Mouse (Mus musculus): ENCODE data around the gene Umad1.

DNA sequence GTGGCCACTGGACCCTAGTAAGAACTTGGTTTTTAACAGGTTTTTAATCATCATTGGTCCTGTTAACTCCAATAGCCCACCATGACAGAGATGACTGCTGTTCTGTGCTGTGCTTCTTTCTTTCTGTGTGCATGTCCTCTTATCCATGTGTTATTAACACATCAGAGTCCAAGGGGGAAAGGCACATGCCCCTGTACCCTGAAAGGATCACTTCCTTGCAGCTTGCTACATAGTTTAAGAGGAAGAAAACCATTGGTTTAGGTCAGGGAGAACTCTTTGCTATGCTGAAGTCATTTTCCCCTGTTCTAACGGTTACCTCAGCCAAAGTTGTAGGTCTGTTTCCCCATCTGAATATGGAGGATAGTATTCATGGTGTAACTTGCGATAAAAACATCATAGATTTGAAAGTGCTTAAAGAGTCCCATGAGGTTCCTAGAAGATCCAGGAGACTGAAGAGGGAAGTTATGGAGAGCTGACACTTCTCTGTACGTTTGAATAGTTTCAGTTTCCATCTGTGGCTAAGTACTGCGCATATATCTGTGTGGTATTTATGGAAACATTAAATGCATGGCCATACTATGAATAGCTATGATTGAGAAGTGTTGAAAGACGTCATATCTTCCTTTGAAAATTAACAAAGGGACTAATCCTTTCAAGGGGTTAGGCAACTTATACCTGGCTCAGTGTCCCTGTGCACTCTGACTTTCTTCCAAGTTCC lies 236.2 kb downstream of the Umad1 start:
- TF ChIP-seq MEF2A (IDR thresholded peaks at IDR 0.05; ENCODE audit: borderline replicate concordance, low read depth, low read length): peak; percentile 76
- no peak for TF ChIP-seq MAFK (IDR thresholded peaks at IDR 0.05; ENCODE audit: insufficient replicate concordance, low read length)
- no peak for TF ChIP-seq CTCF (conservative IDR thresholded peaks at IDR 0.05 in 1 of 2, IDR thresholded peaks at IDR 0.05 in 1 of 2; ENCODE audit: low read depth in 2 of 2, low read length in 2 of 2)
- no peak for TF ChIP-seq MAZ (IDR thresholded peaks at IDR 0.05; ENCODE audit: low read depth, low read length)
- TF ChIP-seq EP300 (IDR thresholded peaks at IDR 0.05; ENCODE audit: low read length): peak; percentile 71
- TF ChIP-seq USF1 (IDR thresholded peaks at IDR 0.05; ENCODE audit: low read depth, low read length): no peak
- TF ChIP-seq SMC3 (IDR thresholded peaks at IDR 0.05; ENCODE audit: low read depth, low read length): no peak
- TF ChIP-seq MAX (IDR thresholded peaks at IDR 0.05; ENCODE audit: low read length): no peak
- TF ChIP-seq RAD21 (IDR thresholded peaks at IDR 0.05; ENCODE audit: low read depth, low read length): no peak
- no peak for TF ChIP-seq ZMIZ1 (IDR thresholded peaks at IDR 0.05; ENCODE audit: low read depth, low read length)
- TF ChIP-seq TCF12 (IDR thresholded peaks at IDR 0.05; ENCODE audit: low read depth, low read length): no peak
- no peak for TF ChIP-seq E2F4 (IDR thresholded peaks at IDR 0.05; ENCODE audit: insufficient replicate concordance, low read depth, low read length)

All from CH12.LX (cell line).